Mouse (Mus musculus): ENCODE results near the gene Reep1.

Reep1 gene

DNA sequence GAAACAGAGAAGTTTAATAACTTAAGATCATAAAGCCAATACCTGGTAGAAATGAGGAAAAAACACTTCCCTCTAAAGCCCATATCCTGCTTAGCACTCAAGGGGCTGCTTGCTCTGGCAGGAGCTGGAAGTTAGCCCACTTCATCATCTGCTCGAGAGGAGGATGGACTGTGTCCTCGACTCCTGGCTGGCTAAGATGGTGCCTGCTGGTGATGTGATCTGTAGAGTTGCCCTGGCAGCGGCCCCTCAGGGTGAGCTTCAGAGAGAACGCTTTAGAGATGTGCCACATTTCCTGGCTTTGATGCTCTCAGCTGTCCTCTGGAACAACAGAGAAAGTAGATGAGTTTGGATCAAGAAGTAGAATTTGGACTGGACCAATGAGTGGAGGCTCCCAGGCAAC is 31.2 kb downstream of the Reep1 start:
- no peak for DNase-seq (ENCODE audit: low spot score)

DNA sequence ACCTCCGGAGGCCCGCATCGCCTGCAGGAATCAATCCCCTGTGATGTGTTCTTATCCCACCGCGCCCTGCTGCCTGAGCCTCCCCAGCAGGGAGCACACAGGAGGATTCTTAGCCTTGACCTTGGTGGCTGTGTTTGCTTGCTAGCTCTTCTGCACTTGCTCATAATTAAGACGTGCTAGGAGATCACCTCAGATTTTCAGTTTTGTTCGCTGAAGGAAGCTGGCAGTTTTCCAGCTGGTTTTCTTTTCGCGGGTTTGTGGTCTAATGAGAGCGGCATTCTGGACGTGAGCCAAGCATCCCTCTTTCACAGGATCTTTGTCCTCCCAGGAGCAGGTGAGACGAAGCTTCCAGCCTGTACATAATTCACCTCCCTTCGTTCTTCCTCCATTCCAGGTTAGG is 33.6 kb downstream of the Reep1 start:
- DNase-seq (ENCODE audit: low spot score) = no peak

DNA sequence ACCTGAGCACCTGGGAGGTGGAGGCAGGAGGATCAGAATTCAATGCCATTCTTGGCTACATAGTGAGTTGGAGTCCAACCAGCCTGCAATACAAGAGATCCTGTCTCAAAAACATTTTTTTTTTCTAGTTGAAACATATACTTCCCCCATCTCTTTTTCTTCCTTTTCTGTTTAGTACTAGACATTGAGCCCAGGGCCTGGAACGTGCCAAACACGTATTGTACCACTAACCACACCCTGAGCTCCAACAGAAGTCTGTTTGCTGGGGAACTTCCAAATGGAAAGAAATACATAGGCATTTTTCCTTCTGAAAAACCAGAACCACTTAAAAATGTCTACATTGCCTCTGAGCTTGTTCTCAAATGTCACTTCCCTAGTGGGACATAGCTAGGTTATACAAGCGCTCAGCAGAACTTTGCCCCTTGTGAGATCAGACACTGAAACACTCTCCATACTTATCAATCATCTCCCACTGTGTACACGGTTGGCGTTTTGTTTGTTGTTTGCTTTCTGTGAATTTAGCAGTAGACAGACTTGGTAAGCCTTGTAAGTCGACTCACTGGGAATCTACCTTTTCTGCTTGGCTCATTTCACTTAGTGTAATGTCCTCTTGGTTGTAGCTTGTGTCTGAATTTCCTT is 34.8 kb downstream of the Reep1 start:
- no peak for DNase-seq (ENCODE audit: low spot score)

DNA sequence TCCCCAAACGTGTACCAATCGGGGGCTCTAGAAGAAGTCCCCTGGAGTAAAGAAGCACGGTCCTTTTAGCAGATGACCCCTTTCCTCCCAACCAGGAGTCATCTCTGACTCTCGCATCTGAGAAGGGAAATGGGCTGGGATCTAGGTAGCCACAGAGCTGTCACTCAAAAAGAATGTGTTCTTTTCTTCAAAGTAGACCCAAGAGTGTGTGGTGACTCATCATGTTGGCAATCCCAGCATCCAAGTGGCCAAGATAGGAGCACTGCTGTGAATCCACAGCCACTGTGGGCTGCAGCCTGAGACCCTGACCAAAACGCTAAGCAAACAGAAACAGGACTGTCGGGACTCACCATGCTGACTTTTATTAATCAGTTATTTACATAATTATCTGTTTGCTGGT is 37.6 kb downstream of the Reep1 start:
- no peak for DNase-seq (ENCODE audit: low spot score)

DNA sequence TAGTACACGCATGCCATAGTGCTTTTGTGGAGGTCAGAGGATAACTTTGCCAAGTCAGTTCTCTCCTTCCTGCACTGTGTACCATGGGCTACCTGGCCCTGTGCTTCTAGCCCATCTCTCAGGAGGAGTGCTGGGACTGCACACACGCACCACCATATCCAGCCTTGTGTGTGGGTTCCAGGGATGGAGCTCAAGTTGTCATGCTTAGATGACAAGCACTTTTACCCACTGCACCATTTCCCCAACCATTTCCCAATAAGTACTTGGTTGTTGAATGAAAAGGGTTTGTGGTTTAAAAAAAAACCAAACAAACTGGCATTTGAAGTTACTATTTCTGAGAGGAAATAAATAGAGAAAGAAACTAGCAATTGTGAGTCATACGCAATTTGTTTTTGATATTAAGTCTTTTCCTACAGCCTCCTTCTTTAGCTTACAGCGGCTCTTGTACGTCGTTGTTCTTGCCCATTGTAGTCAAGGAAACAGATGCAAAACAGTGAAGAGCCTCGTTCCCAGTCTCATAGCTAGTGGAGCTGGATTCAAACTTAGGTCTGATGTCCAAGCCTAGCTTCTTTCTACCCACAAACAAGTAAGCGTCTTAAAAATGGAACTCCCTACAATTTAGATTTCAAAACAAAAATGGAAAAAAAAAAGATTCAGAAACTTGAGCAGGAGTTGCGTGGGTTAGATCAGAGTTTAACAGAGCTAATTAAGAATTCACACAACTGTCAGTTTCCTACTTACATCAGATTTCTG is 38.3 kb downstream of the Reep1 start:
- DNase-seq (ENCODE audit: low spot score) = no peak

DNA sequence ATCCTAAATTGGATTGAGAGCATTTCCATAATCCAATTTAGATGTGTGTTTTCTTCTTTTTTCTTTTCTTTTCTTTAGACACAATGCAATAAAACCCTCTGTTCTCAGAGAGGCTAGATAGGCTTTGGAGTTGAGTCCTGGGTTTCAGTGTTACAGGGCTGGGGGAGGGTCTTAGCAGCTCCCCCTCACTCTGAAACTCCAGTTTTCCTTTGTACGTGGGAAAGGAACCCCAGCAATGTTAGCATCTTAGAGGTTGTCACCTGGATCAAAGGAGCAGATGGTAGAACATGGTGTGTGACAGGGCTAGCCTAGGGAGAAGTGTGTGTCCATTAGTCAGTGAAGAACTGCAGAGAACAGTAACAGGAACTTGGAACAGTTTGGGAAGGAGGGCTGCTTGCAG is 38.9 kb downstream of the Reep1 start:
- no peak for DNase-seq (ENCODE audit: low spot score)

DNA sequence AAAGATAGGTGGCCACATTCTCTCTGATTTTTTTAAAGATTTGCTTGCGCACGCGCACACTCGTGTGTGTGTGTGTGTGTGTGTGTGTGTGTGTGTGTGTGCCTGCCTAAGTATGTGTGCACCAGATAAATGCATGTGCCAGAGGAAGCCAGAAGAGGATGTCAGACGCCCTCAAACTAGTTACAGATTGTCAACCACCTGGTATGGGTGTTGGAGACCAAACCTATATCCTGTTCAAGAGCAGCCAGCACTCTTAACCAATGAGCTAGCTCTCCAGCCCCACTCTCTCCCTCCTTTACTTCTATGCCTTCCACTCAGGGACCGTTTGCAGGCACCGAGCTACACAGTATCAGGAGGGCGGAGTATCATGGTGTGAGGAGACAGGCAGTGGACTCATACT is 39.5 kb downstream of the Reep1 start:
- DNase-seq (ENCODE audit: low spot score) = no peak

DNA sequence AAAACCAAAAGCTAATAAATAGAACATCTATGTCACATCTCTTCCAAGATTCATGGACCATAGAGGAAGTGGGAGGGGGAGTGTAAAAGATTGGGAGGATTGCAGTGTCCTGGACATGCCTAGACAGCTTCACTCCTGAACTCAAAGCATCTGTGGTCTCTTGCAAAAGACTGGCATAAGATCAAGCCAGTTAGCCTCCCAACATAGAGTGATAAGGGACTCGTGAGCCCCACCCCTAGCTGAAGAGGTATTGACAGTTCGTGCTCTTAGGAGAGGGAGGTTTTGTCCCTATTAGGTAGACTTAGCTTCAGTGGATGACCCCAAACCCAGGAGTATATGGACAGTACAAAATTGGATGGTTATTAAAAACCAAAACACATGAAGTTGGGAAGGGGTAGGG is 44.2 kb downstream of the Reep1 start:
- DNase-seq (ENCODE audit: low spot score) = no peak

DNA sequence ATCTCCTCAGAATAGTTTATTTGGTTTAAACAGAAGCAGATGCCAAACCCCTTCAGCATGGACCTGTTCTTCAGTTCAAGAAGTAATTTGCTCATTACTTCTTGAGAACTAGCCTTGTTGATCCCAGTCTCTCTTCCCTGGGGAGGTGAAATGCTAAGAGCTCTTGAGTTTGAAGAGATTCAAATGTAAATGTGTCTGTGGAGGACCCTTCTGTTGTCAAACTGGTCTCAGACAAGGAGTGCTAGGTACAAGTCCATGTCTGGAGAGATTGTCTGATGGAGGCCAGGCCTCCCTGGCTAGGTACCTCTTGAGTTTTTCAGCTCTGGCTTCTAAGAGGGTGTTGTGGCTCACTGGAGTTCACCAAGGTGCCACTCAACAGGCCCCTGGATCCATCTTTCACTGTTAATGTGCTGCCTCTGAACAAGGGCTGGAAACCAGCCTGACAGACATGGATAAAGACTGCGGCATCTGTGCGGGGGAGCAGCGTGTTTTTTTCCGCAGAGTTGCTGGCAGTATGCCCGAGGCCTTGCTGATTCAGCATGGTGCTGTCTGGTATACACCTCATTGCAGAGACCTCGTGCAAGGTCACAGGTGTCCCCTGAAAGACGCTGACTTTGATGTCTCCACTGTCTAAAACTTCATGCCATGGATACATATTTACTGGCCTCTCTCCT is 45.6 kb downstream of the Reep1 start:
- no peak for DNase-seq (ENCODE audit: low spot score)

DNA sequence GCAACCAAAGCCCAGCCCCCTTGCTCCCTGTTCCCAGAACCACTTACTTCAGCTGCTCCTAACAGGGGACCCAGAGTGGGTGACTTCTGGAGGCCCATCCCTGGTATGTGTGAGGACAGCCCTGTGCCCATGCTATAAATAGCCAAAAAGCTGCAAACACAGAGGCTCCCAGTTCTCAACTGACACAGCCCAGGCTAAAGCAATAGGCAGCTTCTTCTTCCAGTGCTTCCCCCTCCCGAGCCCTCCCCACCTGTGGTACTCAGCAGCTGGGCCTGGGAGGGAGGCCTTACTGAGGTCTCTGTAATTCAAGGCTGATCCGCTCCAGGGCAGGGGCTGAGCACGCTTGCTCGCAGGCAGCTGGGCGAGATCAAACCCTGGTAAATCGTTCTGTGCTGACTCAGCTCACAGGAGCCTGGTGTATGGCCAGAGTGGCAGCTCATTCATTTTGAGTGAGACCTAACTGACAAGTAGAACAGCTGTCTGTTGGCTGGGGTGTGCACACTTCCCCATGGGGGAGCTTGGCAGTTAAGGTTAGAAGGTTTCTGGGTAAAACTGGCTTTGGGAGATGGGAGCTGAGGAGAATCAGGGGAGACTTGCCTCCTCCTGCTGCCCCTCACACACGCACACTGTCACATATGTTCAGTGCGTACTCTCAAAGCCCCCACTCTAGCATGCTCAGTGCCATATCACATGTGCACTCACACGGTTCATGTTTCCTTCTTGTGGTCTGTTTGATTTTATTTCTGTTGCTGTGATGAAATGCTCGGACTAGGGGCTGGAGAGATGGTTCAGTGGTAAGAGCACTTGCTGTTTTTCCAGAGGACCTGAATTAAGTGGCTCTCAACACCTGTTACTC is 49.9 kb downstream of the Reep1 start:
- peak; percentile 36 for DNase-seq (ENCODE audit: low spot score)

DNA sequence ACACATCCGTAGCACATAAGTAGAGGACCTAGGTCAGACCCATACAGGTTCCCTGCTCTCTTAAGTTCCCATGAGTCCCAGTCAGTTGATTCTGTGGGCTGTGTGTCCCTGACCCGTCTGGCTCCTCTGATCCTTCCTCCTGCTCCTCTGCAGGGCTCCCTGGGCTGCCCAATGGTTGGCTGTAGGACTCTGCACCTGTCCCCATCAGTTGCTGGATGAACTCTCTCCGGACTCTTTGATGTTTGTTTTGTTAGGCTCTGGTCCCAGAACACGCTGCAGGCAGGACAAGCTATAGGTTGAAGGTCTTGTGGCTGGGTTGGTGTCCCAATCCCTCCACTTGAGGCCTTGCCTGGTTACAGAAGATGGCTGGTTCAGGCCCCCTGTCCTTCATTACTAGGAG is 51.4 kb downstream of the Reep1 start:
- no peak for DNase-seq (ENCODE audit: low spot score)

DNA sequence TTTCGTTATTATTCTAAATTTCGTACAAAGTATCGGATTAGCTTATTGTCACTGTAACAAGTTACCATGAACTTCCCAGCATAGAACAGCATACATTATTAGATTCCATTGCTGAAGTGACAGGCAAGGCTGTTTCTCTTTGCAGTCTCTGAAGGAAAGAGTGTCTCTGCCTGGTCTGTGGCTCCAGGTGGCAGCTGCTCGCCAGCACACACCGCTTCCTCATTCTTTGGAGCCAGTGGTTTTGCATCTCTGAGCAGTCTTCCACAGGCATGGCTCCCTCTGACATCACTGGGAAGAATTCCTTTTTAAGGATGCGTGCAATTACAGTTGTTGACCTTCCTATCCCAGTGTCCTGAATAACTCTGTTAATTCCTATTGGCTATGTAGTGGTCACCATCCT is 52.7 kb downstream of the Reep1 start:
- DNase-seq (ENCODE audit: low spot score) = no peak

DNA sequence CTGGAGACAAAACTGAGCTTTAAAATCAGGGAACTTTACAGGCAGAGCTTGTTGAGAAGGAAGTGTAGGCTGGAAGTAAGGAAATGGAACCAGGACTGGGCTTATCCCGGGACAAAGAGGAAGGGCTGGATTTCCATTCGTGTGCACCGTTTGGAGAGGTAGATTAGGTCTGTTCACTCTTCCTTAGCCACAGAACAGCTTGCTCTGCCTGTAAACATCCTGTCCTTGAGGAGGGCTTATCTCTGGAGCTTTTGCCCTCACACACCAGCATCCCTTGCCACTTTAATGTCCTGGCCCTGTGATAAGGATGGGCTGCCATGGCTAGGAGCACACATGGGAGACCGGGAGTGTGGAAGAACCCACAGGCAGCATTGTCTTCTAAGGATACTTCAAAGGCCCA is 60.4 kb downstream of the Reep1 start:
- no peak for DNase-seq (ENCODE audit: low spot score)

DNA sequence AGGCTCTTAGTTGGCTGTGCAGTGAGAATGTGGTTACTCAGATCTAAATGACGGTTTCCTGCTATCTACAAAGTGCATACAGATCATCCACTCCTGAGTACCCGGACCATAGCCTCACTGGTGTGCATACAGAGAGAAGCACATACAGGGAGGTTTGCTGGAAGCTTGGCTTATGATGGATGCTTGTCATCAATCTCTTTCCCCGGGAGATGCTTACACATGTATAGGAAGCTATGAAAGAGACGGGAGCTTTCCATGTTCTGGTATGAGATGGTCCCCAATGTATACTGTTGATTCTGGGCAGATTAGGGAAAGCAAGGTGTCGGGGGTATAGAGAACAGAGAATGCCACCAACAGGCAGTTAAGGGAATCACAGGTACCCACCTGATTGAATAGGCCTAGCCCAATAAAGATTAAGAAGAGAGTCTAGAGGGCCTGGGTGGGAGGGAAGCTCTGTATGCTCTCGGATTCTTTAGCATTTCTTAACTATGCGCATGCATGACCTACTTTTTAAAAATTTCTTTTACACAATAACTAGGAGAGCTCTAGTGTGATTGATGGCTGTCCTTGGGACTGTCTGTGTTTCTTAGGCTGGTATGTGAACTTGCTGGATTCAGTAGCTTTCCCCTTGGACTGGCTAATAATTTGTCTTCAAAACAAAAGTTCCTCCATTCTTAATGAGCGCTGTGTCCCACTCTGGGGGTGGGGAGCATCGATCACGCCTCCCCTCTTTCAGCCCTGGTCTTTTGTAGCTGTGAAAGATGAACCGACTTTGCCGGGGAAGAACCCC is 62.7 kb downstream of the Reep1 start:
- no peak for DNase-seq (ENCODE audit: low spot score)

DNA sequence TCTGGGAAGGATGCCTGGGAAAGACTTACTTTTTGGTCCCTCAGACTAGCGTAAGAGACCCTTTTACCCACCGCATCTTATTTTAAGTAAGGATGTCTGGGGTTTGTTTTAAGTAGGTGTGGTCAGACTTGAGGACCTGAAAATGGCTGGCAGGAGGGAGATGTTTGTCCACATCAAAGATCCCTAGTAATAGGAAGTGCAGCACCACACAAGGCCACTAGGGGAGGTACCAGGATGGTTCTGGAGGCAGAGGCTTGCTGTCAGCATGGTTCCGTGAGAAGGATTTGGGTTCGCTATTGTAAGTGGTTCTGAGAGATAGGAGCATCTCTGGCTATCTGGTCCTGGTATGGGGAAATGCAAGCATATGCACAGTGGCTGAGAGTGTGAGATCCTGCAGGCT is 63.5 kb downstream of the Reep1 start:
- no peak for DNase-seq (ENCODE audit: low spot score)

DNA sequence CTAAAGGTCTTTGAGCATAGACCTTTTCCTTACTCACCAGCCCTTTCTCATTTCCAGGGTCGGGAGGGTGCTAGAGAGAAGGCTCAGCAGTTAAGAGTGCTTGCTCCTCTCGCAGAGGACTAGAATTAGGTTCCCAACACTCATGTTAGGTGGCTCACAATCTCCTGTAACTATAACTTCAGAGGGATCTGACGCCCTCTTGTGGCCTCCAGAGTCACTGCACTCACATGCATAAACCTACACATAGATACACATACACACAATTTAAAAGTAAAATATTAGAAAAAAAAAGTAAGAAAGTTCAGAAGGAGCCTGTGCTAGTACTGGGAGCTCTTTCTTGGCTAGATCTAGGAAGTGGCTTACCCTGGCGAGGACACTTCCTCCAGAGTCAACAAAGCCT is 63.9 kb downstream of the Reep1 start:
- no peak for DNase-seq (ENCODE audit: low spot score)

DNA sequence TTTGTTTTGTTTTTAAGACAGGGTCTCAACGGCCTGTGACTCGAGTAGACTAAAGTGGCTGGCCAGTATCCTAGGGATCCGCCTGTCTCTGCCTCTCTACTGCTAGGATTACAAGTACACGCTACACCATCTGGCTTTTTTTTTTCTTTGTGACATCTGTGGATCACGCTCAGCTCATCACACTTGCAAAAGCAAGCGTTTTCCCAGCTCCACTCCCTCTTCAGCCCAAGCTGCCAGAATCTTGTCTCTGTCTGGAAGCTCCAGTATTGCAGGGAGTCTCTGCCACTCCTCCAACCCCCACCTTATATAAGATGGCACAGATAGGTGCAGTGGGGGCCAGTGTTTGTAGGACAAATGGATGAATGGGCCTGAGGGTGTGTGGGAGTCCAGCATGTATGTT is 64.8 kb downstream of the Reep1 start:
- no peak for DNase-seq (ENCODE audit: low spot score)

DNA sequence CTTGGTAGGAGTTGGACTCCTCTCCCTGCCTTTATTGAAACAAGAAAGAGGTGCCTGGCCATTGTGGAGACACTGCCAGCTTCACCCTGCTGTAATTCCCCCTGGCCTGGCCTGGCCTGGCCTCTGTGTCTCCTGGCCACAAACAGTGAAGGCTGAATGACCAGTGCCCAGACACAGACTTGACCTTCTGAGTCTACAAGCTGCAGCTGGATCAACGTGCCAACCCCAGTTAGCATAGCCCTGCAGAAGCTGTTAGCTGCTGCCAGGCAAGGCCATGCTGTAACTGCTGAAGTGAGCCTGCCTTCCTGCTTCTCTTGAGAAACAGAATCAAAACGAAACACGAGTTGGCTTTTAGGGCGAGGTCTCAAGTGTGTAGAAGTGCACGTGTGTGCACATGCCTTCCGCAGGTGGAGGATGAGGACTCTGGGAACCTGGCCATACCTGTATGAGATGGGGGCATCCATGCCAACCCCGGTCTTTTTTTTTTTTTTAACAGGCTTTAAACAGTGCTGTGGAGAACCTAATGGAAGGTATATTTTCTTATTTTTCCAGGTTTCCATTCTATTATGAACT is 65.4 kb downstream of the Reep1 start:
- DNase-seq (ENCODE audit: low spot score) = no peak

DNA sequence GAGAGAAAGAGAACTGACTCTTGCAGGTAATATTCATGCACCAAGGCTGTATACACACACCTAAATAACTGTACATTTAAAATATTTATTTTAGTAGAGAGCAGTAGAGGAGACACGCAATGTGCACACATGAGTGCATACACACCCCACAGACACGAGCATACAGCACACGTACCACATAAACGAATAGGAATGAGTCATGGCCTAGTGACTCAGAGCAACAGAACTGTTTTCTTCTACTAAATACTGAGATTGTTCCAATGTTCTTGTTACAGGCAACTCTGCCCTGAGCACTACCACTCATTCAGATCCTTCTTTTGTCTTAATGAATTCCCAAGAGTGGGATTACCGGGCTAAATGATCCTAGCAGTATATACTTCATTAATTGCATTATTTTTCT is 70.7 kb downstream of the Reep1 start:
- no peak for DNase-seq (ENCODE audit: low spot score)

DNA sequence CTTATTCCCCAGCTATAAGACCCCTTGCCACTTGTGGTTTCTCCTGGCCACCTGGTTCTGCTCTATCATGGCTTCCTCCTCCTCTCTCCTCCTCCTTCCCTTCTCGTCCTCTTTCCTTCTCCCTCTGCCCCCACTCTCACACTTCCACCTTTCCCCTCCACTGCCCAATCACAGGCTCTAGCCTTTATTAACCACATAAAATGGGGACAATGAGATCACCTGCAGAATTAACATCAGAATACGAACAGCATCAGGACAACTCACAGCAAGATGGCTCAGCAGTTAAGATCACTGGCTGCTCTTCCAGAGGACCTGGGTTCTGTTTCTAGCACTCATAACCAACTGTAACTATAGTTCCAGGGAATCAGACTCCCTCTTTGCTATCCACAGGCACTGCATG is 72.5 kb downstream of the Reep1 start:
- no peak for DNase-seq (ENCODE audit: low spot score)

DNA sequence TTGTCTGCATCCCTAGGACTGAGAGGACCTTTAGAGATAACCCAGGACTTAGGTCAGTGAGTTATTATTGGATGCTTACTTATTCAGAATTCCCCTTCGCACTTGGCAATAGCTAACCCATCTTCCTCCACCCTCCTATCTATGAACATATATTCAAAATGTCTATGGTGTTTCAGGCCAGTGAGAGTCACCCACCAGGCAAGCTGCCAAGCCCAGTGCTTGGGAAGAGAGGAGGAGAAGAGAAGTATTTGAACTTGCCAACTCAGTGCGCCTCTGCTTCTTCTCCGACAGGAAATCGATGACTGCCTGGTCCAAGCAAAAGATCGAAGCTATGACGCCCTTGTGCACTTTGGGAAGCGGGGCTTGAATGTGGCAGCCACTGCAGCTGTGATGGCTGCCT is 73.1 kb downstream of the Reep1 start:
- DNase-seq (ENCODE audit: low spot score) = no peak
